Mouse (Mus musculus) liver, embryonic 15.5 days (tissue): ENCODE data around the gene Zbtb20. TPM values are rescaled to one million over a fixed set of nuclear protein-coding genes. Genes with fewer than 3 reads are reported as not detected.

ENCODE experiments used
- ATAC-seq: fragments of 200-750 bp; cut with Nextera tagmentation; 2 replicates; pipeline ENCODE4 v1.8.0; 2017; ENCODE audit warnings: moderate number of reproducible peaks, mild to moderate bottlenecking, moderate library complexity; ENCODE audit not compliant: insufficient read depth
- H3K27ac ChIP-seq: fragments of 300-500 bp; sonication (generic); replicated peaks from 2 replicates; pipeline ENCODE4 v1.5.1; 2015; ENCODE audit warnings: mild to moderate bottlenecking, inconsistent platforms
- H3K27me3 ChIP-seq: fragments of 300-500 bp; sonication (generic); 2 replicates; pipeline ENCODE4 v1.6.1; 2015; ENCODE audit warnings: mild to moderate bottlenecking, inconsistent platforms
- H3K36me3 ChIP-seq: fragments of 300-500 bp; sonication (generic); replicated peaks from 2 replicates; pipeline ENCODE4 v1.6.1; 2015; ENCODE audit warnings: moderate library complexity, mild to moderate bottlenecking, inconsistent platforms
- H3K4me1 ChIP-seq: fragments of 300-500 bp; sonication (generic); replicated peaks from 2 replicates; pipeline ENCODE4 v1.6.1; 2015; ENCODE audit warnings: inconsistent platforms
- H3K4me2 ChIP-seq: fragments of 300-500 bp; sonication (generic); 2 replicates; pipeline ENCODE4 v1.6.1; 2015; ENCODE audit warnings: moderate library complexity, mild to moderate bottlenecking, inconsistent platforms
- H3K4me3 ChIP-seq: fragments of 300-500 bp; sonication (generic); replicated peaks from 2 replicates; pipeline ENCODE4 v1.5.1; 2015; ENCODE audit warnings: mild to moderate bottlenecking, inconsistent platforms
- H3K9ac ChIP-seq: fragments of 300-500 bp; sonication (generic); 2 replicates; pipeline ENCODE4 v1.6.1; 2015; ENCODE audit warnings: moderate library complexity, mild to moderate bottlenecking, inconsistent platforms
- H3K9me3 ChIP-seq: fragments of 300-500 bp; sonication (generic); replicated peaks from 2 replicates; pipeline ENCODE4 v1.6.1; 2016; ENCODE audit warnings: inconsistent platforms
- WGBS: fragments of 180-500 bp; shearing (Covaris S2); methylation state at CpG from one replicate; pipeline ENCODE4 v1.1.7; 2015; ENCODE audit warnings: mixed read lengths; ENCODE audit not compliant: insufficient replicate concordance; 5-methylcytosine and 5-hydroxymethylcytosine counted together
- polyA plus RNA-seq: library from polyadenylated mRNA; unstranded; fragments of >200 nt; fragmentation: Nextera tagmentation; extraction: Ambion mirVana; gene quantifications from 2 replicates; pipeline ENCODE4 v1.2.1, GENCODE M21; 2015

Gene Zbtb20
- polyA plus RNA-seq, 1 experiment from 2014 or later = 5.1 TPM

GRCm38 (mm10) chr16:43072818-43073594 is 197.3 kb downstream of the Zbtb20 start:
- 61% methylated on average over 5 of the region's 5 CpGs for WGBS
- Histone ChIP-seq H3K4me3 (no peak overlapping the region), H3K9me3 (no peaks in the 10 kb centered on the region), H3K4me1 (no peaks in the 10 kb centered on the region), H3K4me2 (no peak overlapping the region), H3K27ac (no peak overlapping the region), H3K9ac (no peak overlapping the region), H3K27me3 (no peaks in the 10 kb centered on the region), H3K36me3 (no peaks in the 10 kb centered on the region)
- ATAC-seq = no peak

DNA sequence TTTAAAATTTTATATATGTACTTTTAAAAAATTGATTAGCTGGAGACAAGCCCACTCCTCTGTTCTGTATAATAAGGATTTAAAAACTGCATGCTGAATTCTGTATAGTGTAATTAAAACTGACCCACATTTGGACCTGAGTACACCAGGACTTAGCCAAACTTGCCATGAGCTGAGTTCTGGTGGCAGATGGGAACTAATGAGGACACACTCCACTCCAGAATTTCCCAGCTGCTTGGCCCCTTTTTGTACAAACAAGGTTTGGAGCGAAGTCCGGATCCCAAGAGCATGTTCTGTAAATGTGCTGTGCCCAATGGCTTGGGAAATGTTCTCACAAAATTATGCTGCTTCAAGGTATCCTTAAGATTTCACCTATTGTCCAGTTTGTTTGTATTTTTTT is 204.7 kb downstream of the Zbtb20 start:
- Histone ChIP-seq H3K36me3 (no peaks in the 10 kb centered on the region), H3K4me1 (0 out of 2 replicates have a peak, but pooled peaks cover 5% of the 10 kb centered on the region), H3K4me2 (no peak overlapping the region), H3K27ac (no peak overlapping the region), H3K27me3 (no peaks in the 10 kb centered on the region), H3K9me3 (no peaks in the 10 kb centered on the region), H3K9ac (no peak overlapping the region), H3K4me3 (no peak overlapping the region)
- no peak for ATAC-seq
- 60% methylated on average over 2 of the region's 2 CpGs for WGBS

DNA sequence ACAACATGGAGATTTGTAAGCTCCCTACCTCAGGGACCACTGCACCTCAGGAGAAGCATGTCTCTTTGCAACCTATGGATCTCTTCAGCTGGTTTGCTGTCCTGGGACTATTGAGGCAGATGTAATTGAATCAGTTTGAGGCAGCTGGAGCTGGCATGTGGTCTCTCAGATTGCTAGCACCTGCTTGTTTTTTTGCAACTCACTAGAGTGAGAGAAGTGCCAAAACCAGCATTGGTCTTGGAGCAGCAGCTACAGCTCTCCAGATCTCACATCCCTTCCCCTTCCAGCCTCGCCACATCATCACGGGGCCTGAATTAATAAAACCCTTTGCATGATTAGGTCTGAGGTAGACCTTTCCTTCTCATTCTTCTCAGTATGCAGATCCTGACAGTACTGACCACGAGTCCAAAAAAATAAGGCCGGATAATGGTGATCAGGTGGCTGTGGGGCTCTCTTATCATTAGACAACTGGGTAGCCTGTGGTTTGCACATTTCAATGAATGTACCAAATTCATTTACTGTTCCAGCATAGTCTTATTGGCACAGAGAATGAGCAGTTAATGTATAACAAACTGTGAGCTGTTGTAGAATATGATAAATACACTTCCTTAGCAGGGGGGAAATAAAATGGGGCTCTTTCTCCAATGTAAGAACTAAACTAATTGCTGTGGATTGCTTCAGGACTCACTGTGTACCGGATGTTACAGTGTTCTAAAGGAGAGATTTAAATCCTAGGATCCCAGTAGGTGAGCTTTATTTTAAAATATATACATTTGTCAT is 205.4 kb downstream of the Zbtb20 start:
- Histone ChIP-seq H3K4me2 (no peak overlapping the region), H3K27me3 (no peaks in the 10 kb centered on the region), H3K4me1 (0 out of 2 replicates have a peak, but pooled peaks cover 5% of the 10 kb centered on the region), H3K9ac (no peak overlapping the region), H3K27ac (no peak overlapping the region), H3K36me3 (no peaks in the 10 kb centered on the region), H3K4me3 (no peak overlapping the region), H3K9me3 (no peaks in the 10 kb centered on the region)
- ATAC-seq = no peak
- WGBS = 51% methylated on average over 5 of the region's 5 CpGs

DNA sequence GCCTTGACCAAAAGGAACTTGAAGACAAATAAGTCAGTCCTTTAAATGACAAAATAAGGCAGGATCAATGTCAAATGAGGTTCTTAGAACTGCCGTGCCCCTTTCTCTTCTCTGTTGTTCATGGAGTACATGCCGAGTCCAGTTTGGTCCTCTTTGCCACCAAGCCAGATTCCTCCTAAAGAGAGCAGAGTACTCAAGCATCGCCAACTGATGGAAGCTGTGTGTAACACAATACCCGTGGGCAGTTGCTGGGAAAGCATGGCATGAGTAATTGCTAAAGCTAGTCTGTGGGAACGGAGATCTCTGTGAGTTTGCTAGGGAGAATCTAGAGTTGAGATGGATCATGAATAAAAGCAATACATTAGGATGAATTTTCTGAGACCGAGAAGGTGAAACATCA is 206.3 kb downstream of the Zbtb20 start:
- Histone ChIP-seq H3K36me3 (no peaks in the 10 kb centered on the region), H3K4me1 (0 out of 2 replicates have a peak, but pooled peaks cover 5% of the 10 kb centered on the region), H3K27me3 (no peaks in the 10 kb centered on the region), H3K4me3 (no peak overlapping the region), H3K9ac (no peak overlapping the region), H3K4me2 (no peak overlapping the region), H3K27ac (no peak overlapping the region), H3K9me3 (no peaks in the 10 kb centered on the region)
- WGBS = 63% methylated on average over 6 of the region's 6 CpGs
- no peak for ATAC-seq

DNA sequence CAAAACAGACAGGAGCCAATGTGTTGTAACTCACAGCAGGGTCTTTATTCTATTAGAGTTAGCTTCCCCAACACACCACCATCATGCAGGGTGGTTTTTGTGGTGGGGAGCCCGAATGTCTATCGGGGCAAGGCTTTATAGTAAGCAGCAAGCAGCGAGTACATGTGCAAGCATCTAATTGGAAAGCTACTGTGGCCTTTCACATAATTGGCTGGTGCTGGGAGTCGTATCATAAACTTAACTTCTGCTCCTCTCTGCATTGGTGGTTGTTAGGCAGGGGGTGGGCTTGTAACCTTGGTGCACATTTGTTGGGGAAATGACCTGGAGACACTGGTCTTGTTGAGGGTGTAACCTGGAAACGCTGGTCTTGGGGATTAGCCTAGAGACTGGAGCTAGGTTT is 207.1 kb downstream of the Zbtb20 start:
- Histone ChIP-seq H3K27me3 (no peaks in the 10 kb centered on the region), H3K4me1 (0 out of 2 replicates have a peak, but pooled peaks cover 5% of the 10 kb centered on the region), H3K27ac (no peak overlapping the region), H3K4me2 (no peak overlapping the region), H3K36me3 (no peaks in the 10 kb centered on the region), H3K4me3 (no peak overlapping the region), H3K9ac (no peak overlapping the region), H3K9me3 (no peaks in the 10 kb centered on the region)
- 53% methylated on average over 5 of the region's 5 CpGs for WGBS
- ATAC-seq = no peak

GRCm38 (mm10) chr16:43090188-43090587 is 214.5 kb downstream of the Zbtb20 start:
- Histone ChIP-seq H3K36me3 (no peaks in the 10 kb centered on the region), H3K27me3 (no peaks in the 10 kb centered on the region), H3K9me3 (no peaks in the 10 kb centered on the region), H3K4me1 (no peaks in the 10 kb centered on the region), H3K27ac (no peak overlapping the region), H3K4me2 (no peak overlapping the region), H3K9ac (no peak overlapping the region), H3K4me3 (no peak overlapping the region)
- WGBS = 58% methylated on average over 3 of the region's 3 CpGs
- ATAC-seq = no peak

- H3K9ac ChIP-seq = no peak overlapping the region
Measured at GRCm38 (mm10) chr16:43094161-43094560, 218.5 kb downstream of the Zbtb20 start.

DNA sequence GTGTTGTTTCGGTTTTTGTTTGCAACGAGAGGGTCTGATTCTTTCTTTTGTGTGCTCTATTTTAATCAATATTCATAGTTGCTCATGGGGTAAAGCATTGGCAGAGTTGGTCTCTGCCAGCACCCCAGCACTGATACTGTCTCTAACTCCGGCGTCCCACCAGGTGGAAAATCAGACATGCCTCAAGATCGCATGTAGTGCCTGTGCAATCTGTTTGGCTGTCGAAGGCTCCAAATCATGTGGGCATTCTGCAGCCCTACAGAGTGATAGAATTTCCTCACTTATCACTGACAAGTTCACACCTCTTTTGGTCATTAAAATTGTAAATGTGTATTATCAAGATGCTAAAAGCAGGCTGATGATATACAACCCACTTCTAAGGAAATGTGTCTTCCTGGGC is 219.1 kb downstream of the Zbtb20 start:
- no peak for ATAC-seq
- Histone ChIP-seq H3K4me2 (no peak overlapping the region), H3K36me3 (no peaks in the 10 kb centered on the region), H3K9me3 (no peaks in the 10 kb centered on the region), H3K27me3 (no peaks in the 10 kb centered on the region), H3K4me3 (no peak overlapping the region), H3K4me1 (no peaks in the 10 kb centered on the region), H3K27ac (no peak overlapping the region), H3K9ac (no peak overlapping the region)
- 71% methylated on average over 6 of the region's 6 CpGs for WGBS

More at GRCm38 (mm10) chr16:43094161-43094560, 218.5 kb downstream of the Zbtb20 start:
- Histone ChIP-seq H3K4me3 (no peak overlapping the region), H3K27ac (no peak overlapping the region), H3K27me3 (no peaks in the 10 kb centered on the region), H3K4me1 (no peaks in the 10 kb centered on the region), H3K4me2 (no peak overlapping the region), H3K36me3 (no peaks in the 10 kb centered on the region), H3K9me3 (no peaks in the 10 kb centered on the region)
- no peak for ATAC-seq
- 70% methylated on average over 1 of the region's 1 CpGs for WGBS

DNA sequence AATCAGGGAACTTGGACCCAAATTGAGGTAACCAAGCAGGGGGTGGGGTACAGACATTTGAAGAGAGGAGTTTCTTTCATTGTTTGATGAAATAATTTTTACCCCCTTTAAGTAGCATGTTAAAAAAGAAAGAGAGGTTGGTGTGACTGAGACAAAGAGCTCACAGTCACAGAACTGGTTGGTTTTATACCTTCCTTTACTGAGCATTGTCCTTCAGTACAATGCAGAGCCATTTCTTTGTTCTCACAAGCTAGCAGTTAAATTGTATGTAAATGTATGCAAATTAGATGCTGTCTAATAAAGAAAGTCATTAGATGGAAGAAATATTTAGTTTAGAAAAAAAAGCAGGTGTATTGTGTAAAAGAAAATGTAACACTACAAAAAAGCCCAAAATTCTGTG is 220.4 kb downstream of the Zbtb20 start:
- Histone ChIP-seq H3K9me3 (no peaks in the 10 kb centered on the region), H3K27me3 (no peaks in the 10 kb centered on the region), H3K36me3 (no peaks in the 10 kb centered on the region), H3K4me1 (no peaks in the 10 kb centered on the region), H3K4me2 (no peak overlapping the region), H3K27ac (no peak overlapping the region), H3K9ac (no peak overlapping the region), H3K4me3 (no peak overlapping the region)
- no peak for ATAC-seq

DNA sequence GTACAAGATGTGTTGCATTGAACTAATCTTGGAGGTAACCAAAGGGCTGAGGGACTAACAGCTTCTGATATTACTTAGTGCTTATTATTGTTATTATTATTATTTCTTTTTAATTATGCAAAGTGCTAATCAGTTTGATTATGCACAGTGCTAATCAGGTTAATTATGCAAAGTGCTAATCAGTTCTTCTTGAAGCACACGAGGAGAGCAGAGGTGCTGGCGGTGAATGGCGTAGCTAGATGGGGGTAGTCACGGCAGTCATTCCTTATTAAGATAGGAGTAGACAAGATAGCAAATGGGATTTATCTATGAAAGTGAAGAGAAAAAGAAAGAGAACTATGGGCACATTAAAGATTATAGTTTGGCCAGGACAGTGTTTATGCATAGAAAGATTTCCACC is 222.5 kb downstream of the Zbtb20 start:
- WGBS = 75% methylated on average over 4 of the region's 4 CpGs
- Histone ChIP-seq H3K4me2 (no peak overlapping the region), H3K9me3 (no peaks in the 10 kb centered on the region), H3K36me3 (no peaks in the 10 kb centered on the region), H3K9ac (no peak overlapping the region), H3K27me3 (no peaks in the 10 kb centered on the region), H3K4me1 (no peaks in the 10 kb centered on the region), H3K27ac (no peak overlapping the region), H3K4me3 (no peak overlapping the region)
- ATAC-seq = no peak

DNA sequence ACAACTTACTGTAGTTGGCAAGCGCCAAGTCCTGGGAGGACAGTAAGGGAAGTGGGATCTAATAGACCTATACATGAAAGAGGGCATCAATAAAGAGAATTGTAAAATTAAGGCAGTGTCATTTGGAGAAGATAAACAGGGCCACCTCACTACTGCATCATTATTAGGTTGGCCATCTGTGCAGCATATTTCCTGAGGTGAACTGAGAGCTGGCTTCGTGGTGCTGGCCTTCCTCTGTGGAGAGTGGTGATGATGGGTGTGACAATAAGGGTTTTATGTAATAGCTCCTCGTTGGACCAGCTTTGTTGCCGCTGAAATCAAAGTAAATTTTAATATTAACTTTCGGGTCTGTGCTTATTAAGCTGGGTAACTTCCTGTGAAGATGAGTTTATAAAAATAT is 223.0 kb downstream of the Zbtb20 start:
- no peaks in the 10 kb centered on the region for H3K36me3 ChIP-seq
- ATAC-seq = no peak
- H3K4me3 ChIP-seq = no peak overlapping the region
- H3K4me2 ChIP-seq = no peak overlapping the region
- H3K27ac ChIP-seq = no peak overlapping the region
- H3K27me3 ChIP-seq = no peaks in the 10 kb centered on the region
- no peak overlapping the region for H3K9ac ChIP-seq
- no peaks in the 10 kb centered on the region for H3K9me3 ChIP-seq
- H3K4me1 ChIP-seq = no peaks in the 10 kb centered on the region
- WGBS = 49% methylated on average over 5 of the region's 5 CpGs
